Mouse (Mus musculus): ENCODE results near the gene Capn12.

DNA sequence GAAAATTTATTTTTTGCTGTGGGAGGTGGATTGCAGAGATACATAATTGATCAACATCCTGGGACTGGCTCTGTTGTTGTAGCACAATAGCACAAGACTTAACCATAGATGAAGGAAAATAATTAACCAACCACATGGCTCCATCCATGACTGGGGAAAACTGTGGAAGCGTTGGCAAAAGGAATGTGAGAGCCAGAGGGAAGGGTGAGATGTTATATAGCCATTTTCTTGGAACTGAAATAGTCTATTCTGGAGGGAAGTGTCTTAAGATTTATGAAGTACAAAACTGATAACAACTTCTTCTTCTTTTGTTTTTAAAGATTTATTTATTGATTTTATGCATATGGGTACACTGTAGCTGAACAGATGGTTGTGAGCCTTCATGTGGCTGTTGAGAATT, 33.9 kb upstream of the Capn12 start:
- TF ChIP-seq CTCF (IDR thresholded peaks at IDR 0.05; ENCODE audit: insufficient read depth, low read depth, low read length), result no peak
- no peak for TF ChIP-seq POLR2A (IDR thresholded peaks at IDR 0.05; ENCODE audit: insufficient read depth, low read depth, low read length)
